8 mouse cellular contexts compared by ENCODE assay signal in the genomic region with DNA sequence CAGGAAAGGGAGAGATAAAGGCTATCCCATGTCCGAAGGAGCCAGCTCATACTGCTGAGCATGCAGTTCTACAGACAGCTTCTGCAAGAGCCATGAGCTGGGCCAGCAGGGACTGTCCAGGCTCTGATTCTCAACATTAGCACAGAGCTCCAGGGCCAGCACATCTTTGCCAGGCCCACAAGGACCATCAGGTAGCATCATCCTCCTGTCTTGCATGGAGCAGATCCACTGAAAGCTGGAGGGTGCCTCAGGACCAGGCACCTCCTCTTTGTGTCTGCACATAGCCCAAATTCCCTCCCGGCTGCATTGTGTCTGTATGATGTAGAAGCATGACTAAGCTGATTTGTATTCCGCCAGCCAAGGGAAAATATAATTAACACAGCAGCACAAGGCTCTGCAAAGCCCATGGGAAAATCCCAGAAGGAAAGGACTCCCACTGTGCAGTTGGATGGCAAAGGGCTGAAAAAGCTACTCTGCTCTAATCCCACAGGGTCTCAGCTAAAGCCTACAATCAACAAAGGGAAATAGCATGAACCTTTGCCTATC.
DNase-seq lines count a peak whose midpoint lies in the region; ATAC-seq lines count a peak whose summit lies in the region.

No protein-coding gene starts in this region.

- H3K36me3 ChIP-seq in hindbrain, embryonic 16.5 days (ENCODE audit: control insufficient read depth, insufficient read depth, low read length) = no peaks in the 10 kb centered on the region

- H3K27me3 ChIP-seq in hindbrain, embryonic 16.5 days (replicated peaks; ENCODE audit: control insufficient read depth, insufficient read depth, low read length) = no peaks in the 10 kb centered on the region

- peaks cover 10% of the 10 kb centered on the region; the same call in 1 of the 2 replicates for H3K4me1 ChIP-seq in hindbrain, embryonic 16.5 days (ENCODE audit: control insufficient read depth, insufficient read depth, low read depth, low read length)

- H3K9ac ChIP-seq in hindbrain, embryonic 16.5 days (ENCODE audit: low read depth, low read length) = no peak overlapping the region; the same call in 1 of the 2 replicates

- no peak overlapping the region for H3K4me3 ChIP-seq in hindbrain, embryonic 16.5 days (ENCODE audit: low read length)

- DNase-seq in Muller cell, postnatal 12 days (ENCODE audit: inconsistent ontology term) = peak; percentile 97
- DNase-seq in embryo, embryonic 11 days = peak; percentile 61
- peak; percentile 21 for DNase-seq in neural tube, embryonic 10.5 days (ENCODE audit: extremely low spot score, low spot score)
- DNase-seq in thymus, adult 18-20 months = no peak
- no peak for DNase-seq in urinary bladder, postnatal 14 days (ENCODE audit: low spot score)
- DNase-seq in gastrocnemius, postnatal 14 days = no peak

- ATAC-seq in hindbrain, embryonic 16.5 days = peak; percentile 68
- ATAC-seq in activated CD4-positive, CD25-positive, alpha-beta regulatory T cell, adult 4 months = no peak

- H3K9me3 ChIP-seq in hindbrain, embryonic 16.5 days (ENCODE audit: control insufficient read depth, low read length) = no peaks in the 10 kb centered on the region

- intact Hi-C loops in gastrocnemius, postnatal 14 days (cut with DNase I; ENCODE audit: low total_unique reads) = no loop called here

- peak overlapping the region; percentile 53 for H3K27ac ChIP-seq in hindbrain, embryonic 16.5 days (ENCODE audit: low read depth, low read length)

- 9% methylated on average over 3 of the region's 3 CpGs for WGBS in hindbrain, embryonic 16.5 days

- H3K4me2 ChIP-seq in hindbrain, embryonic 16.5 days (ENCODE audit: low read length) = no peak overlapping the region

Comparison
In these comparisons a context has a peak if more than half of its experiments do, and no peak if none do; other contexts are left out.
1. DNase-seq: peak in Muller cell, postnatal 12 days (single experiment), embryo, embryonic 11 days (single experiment) and neural tube, embryonic 10.5 days (single experiment); none in thymus, adult 18-20 months (0 of 2), urinary bladder, postnatal 14 days (single experiment) and gastrocnemius, postnatal 14 days (single experiment).